Mouse (Mus musculus): Measurements from ENCODE around the gene Pip5k1a.
"Not testable (repeated sequence)": the region's sequence is repeated elsewhere in the genome, so short reads cannot be mapped to it uniquely, and the experiment has no call there.

The Pip5k1a gene

DNA sequence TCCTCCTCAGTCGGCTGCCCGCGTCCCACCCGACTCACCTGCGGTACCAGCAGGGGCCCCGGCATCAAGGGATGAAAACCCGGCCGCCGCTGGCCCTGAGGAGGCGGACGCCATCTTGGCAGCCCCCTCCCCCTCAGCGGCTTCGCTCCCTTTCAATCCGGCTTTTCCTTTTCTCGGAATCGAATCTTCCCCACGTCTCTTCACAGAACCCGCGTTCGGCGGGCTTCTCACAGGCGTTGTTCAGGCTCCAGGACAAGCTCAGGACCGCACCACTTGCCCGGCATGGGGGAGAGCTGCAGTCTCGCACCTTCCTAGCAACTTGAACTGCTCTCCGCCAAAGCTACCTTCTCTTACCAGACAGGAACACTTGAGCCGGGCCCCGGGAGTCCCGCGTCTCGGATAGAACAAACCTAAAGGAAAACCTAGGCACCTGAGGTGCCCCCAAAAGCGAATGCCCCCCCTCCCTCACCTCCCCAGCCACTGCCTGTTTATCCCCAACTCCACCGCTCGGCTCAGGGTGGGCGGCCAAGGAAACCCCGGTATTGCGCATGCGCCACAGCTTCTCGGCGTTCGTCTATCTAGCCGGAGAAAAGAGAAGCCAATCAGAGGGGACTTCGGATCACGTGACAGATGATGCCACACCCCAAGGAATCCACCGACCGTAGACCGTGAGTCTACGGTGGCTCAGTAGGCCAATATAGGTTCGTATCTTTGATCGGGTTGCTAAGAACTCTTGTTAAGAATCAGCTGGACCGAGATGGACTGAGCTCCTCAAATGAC is at the start of gene Pip5k1a:
Gene Pip5k1a, minus strand, starts transcription at position 593 of the 780 bp plus-strand sequence.
- DNase-seq (ENCODE audit: low read depth, low spot score) = peak; percentile 98

DNA sequence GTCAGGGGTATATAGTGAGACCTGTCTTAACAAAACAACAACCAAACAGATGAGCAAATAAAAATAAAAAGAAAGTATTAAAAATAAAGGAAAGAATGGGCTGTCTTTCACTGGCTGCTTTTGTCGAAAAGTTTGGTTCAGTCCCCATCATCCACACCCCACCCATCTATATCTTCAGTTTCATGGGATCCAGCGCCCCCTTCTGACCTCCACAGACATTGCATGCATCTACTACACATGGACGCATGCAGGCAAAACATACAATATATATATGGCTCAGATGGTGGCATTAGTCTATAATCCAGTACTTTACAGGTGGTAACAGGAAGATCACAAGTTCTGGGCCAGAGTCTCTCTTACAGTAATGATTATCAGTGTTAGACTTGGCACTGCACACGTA is 47.1 kb upstream of the Pip5k1a start:
- DNase-seq (ENCODE audit: low read depth, low spot score) = no peak

DNA sequence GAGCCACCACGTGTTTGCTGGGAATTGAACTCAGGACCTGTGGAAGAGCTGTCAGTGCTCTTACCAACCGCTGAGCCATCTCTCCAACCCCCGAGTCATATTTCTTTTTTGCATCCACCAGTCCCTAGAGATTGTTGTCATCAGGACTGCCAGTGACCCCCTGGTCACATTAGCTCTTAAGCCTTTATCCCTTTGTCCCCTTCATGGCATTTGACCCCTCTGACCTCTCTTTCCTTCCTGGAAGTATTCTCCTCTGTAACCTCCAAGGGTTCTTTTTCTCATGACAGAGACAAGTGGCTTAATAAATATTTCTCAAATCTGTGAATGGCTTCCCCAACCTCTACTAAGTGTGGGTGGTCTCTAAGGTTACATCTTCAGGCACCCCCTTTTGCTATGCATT is 41.2 kb upstream of the Pip5k1a start:
- no peak for DNase-seq (ENCODE audit: low read depth, low spot score)

DNA sequence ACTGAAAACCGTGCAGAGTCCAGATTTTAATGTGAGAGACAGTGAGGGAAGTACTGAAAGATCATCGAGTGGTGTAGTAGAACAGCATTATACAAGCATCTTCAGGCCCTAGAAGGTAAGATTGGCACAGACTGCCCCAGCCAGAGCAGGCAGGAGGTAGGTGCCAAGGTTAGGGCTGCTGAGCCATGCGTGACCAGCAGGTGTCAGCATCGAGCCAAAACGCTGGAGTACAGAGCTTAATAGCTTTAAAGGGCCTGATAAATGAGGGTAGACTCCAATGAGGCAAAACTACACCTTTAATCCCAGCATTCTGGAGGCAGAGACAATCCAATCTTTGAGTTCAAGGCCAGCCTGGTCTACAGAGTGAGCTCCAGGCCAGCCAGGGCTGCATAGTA is 35.9 kb upstream of the Pip5k1a start:
- peak; percentile 66 for DNase-seq (ENCODE audit: low read depth, low spot score)

DNA sequence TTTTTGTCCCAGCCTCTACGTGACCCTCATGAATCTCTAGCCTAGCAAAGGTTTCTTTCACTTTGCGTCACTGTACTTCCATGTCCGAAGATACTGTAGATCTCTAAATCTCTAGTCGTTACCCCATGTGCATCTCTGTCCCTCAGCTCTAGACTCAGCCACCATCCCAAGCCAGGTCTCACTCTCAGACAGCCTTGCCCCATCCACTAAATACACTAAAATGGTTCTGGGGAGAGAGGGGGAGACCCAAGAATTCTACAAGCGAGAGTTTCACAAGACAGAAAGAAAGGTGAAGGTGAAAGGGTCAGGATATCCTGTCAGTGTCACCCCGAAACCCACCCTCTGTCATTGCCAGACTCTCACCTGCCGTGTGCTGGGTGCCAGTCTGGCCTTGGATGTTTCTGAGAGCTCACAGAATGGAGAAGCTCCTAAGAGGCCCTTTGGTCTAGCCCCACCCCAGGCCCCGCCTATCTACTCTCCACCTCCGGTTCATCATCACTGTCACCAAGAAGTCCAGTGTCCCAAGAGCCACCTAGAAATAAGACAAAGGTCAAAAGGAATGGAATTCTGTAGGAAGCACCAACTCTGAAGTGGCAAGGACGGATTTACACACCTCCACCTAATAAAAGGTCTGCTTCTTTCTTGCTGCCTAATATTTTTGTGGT is 35.4 kb upstream of the Pip5k1a start, which contains the start of gene Tnfaip8l2:
Gene Tnfaip8l2, minus strand, starts transcription at position 409 of the 665 bp plus-strand sequence.
- no peak for DNase-seq (ENCODE audit: low read depth, low spot score)

DNA sequence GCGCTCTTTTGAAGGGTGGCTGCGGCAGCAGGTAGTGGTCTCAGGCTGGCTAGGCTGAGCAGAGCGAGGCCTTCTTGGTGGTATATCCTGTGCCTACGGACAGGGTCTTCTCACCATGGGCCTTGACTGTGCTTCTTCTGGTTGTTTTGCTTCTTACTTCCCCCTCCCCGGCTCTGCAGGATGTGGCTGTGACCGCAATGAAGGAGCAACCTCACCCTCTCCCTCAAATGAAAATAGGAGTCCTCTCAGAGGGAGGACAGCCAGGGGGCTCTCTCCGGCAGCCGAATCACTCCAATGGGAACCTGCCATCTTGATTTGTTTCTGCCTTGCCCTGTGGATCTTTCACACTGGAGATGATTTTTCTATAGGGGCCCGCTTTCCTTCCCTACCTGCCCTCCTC is 34.7 kb upstream of the Pip5k1a start:
- no peak for DNase-seq (ENCODE audit: low read depth, low spot score)

DNA sequence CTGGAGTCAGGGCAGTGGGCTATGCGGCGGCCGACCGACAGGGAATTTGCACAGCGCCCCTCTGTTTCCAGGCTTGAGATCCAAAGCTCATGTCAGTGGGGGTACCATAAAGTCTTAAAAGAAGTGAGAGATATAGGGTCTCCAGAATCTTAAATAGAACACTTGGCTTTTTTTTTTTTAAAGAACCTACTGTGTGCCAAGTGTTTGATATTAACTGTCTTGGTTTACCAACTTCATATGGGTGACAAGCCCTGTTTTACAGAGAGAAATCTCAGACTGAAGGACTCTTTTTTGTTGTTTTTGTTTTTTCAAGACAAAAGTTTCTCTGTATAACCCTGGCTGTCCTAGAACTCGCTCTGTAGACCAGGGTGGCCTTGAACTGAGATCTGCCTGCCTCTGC is 34.1 kb upstream of the Pip5k1a start:
- no peak for DNase-seq (ENCODE audit: low read depth, low spot score)

DNA sequence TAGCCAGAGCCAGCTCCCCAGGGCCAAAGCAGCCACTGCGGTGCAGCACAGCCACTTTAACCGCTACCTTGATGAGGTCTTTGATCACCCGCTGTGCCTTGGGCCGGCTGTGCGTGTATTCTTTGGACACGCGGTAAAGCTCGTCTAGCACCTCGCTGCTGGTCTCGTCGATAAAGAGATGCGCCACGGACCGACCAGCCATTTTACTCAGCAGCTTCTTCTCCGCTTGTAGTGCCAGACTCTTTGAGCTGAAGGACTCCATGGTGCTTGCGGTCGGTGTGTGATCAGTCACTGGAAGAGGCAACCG is 33.5 kb upstream of the Pip5k1a start:
- DNase-seq (ENCODE audit: low read depth, low spot score) = no peak

DNA sequence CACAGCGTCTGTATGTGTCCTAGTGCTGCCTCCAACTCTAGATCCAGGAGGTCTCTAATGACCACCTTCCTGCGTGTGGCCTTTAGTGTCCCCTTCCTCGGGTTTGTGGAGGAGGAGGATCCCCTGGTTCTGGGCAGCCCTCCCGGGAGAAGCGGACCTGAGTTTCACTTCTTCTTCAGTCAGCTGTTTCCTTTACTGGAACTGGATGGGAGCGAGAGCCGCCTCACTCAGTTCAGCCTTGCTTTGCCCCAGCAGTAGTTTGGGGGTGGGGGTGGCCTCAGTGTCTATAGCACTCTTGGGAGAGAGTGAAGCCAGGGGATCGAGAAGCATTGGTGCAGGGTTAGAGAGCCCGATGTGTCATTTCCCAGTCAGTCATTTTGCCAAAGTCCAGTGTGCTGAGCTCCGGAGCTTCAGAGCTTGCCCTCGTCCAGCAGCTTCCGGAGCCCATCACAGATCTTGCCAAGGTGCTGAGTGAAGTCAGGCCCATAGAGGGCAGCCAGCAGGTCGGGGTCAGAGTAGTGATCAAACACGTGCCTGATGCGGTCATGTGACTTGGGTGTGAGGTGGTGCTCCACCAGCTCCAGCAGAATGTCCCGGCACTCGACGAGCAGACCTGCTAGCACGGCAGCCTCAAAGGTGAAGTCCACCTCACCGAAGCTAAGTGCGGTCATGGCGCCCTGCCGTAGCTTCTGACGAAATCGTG is 33.0 kb upstream of the Pip5k1a start:
- DNase-seq (ENCODE audit: low read depth, low spot score) = no peak

DNA sequence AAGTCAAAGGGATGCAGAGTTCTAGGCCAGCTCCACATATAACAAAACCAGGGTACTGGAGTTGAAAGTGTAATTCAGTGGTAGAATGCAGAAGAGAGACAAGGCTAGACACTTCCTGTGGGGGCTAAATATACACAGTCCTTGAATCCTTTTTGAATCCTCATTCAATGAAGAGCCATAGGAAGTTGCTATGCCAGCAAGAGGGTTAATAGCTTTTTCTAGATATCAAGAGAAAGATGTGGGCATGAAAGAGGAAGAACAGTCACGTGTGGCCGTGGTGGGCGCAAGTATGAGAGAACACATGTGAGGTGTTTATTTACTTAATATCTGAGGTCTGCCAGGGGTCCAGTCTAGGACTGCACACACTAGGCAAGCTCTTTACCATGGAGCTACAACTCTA is 29.6 kb upstream of the Pip5k1a start:
- no peak for DNase-seq (ENCODE audit: low read depth, low spot score)

DNA sequence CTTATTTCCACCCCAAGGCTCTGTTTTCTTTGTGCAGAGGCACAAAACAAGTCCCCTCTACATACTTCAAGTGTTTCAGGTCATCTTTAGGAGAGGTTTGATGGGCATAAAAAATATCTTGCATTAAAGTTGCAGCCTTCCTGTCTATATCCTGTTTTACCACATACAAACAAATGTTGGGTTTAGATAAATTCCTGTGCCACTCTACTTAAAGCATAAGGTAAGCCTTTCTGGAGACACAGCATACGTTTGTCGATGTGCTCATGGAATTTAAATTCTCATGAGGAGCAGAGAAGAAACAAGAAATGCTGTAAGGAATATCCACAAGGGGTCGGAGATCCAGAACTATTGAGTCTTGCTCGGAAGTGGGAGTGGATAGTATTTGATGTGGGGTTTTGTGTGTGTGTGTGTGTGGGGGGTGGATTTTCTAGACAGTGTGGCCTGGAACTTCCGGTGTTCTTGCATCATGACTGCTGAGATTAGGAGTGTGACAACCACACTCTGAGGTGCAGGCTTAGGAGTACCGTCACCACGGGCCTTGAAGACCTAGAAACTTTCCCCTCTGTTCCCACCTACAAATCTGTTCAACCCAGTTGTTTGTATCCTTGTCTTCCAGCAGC is 28.8 kb upstream of the Pip5k1a start:
- DNase-seq (ENCODE audit: low read depth, low spot score) = no peak

DNA sequence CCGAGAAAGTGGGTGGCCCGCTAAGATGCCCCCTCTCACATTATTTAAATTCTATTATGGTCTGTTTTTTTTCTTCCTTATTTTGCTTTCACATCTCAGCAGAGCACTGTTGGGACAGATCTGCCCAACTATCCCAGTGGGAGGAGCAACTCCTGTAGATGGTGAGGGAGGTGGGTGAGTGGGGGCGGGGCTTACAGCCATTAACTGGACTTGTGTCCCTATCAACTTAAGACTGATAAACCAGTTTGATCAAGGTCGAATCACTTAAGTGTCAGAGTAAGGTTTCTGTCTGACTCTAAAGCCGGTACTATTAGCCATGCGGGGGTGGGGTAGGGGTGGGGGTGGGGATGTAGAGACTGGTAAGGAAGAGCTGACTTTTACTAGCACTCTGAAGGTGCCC is 28.3 kb upstream of the Pip5k1a start:
- no peak for DNase-seq (ENCODE audit: low read depth, low spot score)

DNA sequence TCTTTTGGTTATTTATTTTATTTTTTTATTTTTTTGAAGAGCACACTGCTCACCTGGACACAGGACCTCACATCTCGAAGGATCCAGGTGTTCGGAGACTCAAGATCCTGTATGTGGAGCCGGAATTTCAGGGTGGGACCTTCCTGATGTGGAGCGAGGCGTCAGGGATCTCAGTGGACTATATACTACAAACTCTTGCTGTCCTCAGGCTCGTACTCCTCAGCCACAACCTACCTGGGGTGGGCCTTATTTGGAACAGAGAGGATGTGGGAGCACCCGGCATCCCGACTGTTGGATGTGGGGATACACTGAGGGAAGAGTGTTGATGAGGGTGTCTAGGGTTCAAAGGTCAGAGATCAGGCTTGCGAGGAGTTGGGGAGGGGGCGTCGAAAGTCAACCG is 27.4 kb upstream of the Pip5k1a start:
- DNase-seq (ENCODE audit: low read depth, low spot score) = not testable (repeated sequence)

DNA sequence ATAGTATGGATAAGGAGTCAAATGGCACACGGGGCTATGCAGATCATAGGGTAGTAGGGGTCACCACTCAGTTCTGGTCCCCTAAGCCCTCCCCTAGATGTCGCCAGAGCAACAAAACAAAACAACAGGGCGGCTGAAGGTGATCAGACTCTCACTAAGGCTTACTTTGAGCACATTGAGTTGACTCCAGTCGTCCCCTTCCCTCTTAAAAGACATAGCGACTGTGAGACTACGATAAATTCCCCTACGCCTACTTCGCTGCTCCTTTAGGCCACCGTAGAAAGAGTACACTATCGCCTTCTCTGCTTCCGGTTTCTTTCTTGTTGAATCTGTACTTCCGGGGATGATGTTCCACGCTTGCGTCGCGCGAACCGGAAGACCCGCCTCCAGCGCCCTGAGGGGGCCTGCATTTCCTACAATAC is 27.0 kb upstream of the Pip5k1a start, which contains the start of the genes Scnm1 and Lysmd1:
Gene Scnm1, minus strand, starts transcription at position 332 of the 422 bp plus-strand sequence.
Gene Lysmd1, plus strand, starts transcription at position 409 of the 422 bp plus-strand sequence.
- peak; percentile 86 for DNase-seq (ENCODE audit: low read depth, low spot score)

DNA sequence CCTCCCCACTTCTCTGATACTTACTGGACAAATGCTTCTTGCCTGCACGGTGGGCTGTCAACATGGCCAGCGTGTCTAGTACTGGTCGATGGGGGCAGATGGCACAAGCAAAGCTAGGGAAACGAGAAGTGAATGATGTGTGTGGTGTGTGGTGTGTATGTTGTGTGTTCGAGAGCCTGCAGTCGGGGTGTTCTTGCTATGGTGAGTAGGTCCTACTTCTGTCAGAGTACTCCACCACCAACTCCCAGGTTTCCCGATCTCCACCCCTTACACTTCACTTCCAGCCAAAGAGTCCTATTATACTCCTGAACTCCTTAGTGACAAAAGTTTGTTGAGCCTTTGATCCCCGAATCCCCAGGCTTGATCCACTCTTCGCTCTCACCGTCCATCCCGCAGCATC is 26.4 kb upstream of the Pip5k1a start:
- no peak for DNase-seq (ENCODE audit: low read depth, low spot score)

DNA sequence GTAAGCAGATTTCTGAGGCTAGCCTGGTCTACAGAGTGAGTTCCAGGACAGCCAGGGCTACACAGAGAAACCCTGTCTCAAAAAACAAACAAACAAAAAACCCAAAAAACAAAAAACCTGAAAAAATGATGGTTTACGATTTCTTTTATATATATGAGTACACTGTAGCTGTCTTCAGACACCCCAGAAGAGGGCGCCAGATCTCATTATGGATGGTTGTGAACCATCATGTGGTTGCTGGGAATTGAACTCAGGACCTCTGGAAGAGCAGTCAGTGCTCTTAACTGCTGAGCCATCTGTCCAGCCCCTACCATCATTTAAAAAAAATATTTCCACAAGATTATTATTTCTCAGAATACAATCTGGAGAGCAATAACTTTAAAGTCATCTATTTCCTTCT is 25.7 kb upstream of the Pip5k1a start:
- DNase-seq (ENCODE audit: low read depth, low spot score) = not testable (repeated sequence)

DNA sequence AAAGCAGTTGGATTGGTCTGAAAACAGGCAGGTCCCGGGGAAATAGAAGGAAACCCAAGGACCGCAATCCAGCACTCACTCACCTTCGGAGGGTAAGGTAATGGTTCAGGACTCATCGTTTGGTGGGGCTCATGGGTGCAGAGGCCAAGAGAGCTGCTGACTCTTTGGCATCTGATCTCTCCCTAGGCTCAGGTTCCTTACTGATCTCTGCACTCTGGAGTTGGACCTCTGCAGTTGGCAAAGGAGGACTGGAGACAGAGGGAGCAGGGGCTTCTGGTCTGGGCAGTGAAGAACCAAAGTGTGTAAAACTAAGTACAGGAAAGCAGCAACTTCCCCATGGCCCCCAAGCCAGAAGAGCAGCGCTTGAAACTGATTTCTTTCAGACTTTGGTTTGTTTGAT is 23.4 kb upstream of the Pip5k1a start:
- DNase-seq (ENCODE audit: low read depth, low spot score) = no peak

DNA sequence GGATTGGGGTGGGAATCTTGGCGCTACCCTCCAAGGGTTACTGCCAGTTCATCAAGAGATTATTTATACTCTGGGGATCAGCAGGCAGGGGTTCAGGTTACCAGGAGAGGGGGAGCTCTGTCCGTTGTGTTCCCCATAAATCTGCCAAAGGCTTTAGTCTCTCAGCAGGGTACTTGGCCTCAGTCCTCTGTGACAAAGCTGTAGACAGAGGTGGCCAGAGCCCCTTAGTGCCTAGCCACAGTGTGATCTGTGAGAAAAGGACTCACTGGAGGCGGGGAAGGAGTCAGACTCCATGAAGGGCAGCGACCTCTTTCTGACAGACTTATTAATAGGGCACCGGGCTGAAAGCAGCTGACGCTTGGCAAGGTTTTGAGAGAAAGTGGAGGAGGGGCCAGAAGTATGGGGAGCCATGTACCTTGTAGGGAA is 22.5 kb upstream of the Pip5k1a start:
- DNase-seq (ENCODE audit: low read depth, low spot score) = no peak

DNA sequence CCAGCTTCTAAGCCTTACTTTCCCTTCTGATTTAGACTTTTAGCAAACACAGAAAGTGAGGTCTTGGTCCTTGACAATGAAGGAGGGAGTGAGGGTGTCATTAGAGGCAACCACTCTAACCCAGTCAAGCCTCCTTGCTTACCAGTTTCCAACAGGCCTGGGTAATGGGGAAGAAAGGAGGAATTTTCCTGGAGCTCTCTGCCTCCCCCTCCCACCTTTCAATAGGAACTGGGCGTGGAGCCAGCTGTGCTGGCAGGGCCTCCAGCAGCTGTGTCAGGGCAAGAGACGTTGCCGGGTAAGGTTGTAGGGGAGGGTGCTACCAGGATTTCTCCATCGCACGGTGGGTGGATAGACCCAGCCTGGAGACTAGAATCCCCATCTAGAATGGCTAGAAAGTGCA is 18.2 kb upstream of the Pip5k1a start:
- no peak for DNase-seq (ENCODE audit: low read depth, low spot score)

DNA sequence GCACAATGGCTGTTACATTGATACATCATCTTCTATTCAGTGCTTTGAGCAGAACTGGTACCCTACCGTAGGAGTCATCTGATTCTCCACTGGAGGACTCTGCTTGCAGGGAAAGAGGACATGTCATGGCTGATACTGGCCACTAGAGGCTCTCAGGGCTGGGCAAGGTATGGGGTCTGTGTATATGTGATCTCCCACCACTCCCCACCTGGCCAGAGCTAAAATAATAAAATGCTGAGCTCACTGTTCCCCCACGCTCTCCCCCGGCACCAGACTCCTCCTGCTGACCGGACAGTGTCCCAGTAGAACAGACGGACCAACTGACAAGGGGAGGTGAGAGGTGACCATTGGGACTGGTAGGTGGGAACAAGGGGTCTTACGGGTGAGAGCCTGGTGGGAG is 17.5 kb upstream of the Pip5k1a start, which contains the start of gene Tmod4:
Gene Tmod4, plus strand, starts transcription at position 231 of the 400 bp plus-strand sequence.
- DNase-seq (ENCODE audit: low read depth, low spot score) = no peak

DNA sequence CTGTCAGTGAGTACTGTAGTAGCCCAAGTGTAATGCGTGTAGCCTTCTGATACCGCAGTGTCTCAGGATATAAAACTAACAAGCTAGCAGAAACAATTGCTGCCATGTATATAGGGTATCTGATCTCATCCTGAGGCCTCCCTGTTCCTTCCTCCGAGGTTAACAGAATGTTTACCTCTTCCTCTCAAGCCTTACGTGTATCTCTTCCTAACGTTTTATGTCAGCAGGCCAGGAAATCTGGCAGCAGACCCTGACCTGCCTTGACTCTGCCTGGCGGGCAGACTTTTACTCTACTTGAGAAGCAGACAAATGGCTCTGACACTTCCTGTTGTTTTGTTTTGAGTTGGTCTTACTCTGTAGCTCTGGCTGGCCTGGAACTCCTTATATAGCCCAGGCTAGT is 14.8 kb upstream of the Pip5k1a start:
- no peak for DNase-seq (ENCODE audit: low read depth, low spot score)

DNA sequence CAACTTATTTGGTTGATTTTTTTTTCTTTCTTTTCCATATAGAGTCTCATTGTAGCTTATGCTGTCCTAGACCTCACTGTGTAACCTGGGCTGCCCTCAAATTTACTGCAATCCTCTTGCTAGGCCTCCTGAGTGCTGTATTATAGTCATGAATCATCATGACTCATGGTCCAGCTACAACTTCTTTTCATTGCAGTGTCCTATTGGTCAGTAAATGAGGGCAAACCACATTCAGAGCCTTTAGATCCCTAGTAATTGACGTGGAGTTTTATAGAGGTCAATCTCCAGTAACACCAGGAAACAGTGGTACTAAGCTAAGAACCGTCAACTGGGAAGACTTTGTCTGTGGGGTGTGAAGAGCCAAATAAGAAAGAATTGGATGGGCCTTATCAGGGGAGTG is 11.0 kb upstream of the Pip5k1a start:
- DNase-seq (ENCODE audit: low read depth, low spot score) = no peak

All from embryo, embryonic 11.5 days (tissue).